Mouse (Mus musculus) urinary bladder, postnatal 25 days (tissue): ENCODE data around the gene Ccdc74a.

Source experiments
- DNase-seq: peaks from one replicate; pipeline ENCODE4 v3.0.0; 2022; ENCODE audit warnings: low spot score

The Ccdc74a gene

DNA sequence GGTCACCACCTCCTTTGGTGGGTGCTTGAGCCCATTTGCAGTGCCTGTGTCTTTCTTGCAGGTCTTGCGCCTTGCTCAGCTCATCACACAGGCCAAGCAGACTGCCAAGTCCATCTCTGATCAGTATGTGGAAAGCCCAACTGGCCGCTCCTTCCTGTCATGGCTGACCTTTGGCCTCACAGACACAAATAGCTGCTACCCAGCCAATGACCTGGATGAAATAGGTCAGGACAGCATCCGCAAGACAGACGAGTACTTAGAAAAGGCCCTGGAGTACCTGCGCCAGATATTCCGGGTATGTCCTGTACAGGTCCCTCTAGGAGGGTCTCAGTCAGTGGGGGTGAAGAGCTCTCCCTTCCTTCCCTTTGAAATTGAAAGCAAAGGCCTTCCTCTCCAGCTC lies 5.0 kb upstream of the Ccdc74a start:
- DNase-seq: no peak

DNA sequence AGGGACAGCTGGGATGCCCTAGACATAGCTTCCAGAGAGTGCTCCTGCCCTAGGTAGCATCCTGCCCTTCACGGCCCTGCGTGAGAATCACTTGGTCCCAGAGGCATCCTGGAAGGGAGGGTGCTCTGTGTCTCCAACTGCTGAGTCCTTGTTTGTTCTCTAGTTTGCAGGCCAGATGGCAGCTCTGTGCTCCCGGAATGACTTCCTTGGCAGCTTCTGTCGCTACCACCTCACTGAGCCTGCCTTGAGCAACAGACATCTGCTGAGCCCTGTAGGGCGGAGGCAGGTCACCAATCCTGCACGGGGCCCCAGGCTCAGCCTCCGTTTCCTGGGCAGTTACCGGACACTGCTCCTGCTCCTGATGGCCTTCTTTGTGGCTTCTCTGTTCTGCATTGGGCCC lies 4.0 kb upstream of the Ccdc74a start:
- DNase-seq: no peak

- DNase-seq: no peak
Measured at GRCm38 (mm10) chr16:17643437-17643990, 2.8 kb upstream of the Ccdc74a start.

GRCm38 (mm10) chr16:17647156-17647555 lies 886 bp downstream of the Ccdc74a start:
- no peak for DNase-seq

- no peak for DNase-seq
Measured at GRCm38 (mm10) chr16:17647566-17648340, 1.5 kb downstream of the Ccdc74a start.

DNA sequence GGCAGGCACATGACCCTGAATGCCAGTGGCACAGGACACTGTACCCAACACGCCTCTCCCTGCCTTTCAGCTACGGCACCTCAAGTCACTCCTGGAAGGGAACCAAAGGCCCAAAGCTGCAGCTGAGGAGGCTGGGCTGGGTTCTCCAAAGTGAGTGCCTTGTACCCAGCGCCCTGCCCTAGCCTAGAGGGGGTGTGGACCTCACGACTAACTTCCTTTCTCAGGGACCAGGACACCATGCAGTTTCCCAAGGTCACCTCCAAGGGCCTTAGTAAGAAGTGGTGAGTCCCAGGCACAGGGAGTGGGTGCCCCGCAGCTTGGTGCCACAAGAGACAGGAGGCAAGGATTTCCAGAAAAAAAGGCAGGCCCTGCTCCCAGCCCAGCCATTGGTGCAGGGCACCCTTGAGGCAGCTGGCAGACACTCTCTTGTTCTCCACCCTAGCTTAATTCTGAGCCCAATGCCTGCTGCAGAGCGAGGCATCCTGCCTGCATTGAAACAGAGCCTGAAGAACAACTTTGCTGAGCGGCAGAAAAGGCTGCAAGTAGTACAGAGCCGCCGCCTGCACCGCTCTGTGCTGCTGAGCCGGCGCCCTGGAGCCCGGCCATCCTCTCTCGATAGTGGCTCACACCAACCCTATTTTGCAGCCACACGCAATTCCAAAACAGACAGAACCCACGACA lies 3.8 kb downstream of the Ccdc74a start:
- DNase-seq: no peak

GRCm38 (mm10) chr16:17650711-17651110 lies 4.4 kb downstream of the Ccdc74a start:
- DNase-seq: no peak

DNA sequence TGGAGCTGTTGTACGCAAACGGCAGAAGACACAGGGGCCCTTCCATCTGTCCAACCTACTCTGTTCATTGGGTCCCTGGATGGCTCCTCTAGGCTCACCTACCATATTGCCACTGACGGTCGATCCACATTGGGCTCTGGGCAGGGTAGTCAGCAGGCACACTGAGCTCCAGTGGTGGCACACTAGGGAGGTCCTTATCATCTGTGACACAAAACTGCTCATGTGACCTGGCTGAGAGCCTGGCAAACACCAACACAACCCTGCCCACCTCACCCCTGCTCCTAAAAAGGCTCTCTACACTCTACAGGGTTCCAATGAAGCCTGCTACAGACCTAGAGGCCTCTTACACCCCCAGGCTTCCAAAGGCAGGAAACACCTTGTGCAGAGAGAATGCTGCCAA lies 6.3 kb downstream of the Ccdc74a start:
- DNase-seq: no peak

- DNase-seq: no peak
Measured at GRCm38 (mm10) chr16:17653601-17654000, 7.3 kb downstream of the Ccdc74a start.

DNA sequence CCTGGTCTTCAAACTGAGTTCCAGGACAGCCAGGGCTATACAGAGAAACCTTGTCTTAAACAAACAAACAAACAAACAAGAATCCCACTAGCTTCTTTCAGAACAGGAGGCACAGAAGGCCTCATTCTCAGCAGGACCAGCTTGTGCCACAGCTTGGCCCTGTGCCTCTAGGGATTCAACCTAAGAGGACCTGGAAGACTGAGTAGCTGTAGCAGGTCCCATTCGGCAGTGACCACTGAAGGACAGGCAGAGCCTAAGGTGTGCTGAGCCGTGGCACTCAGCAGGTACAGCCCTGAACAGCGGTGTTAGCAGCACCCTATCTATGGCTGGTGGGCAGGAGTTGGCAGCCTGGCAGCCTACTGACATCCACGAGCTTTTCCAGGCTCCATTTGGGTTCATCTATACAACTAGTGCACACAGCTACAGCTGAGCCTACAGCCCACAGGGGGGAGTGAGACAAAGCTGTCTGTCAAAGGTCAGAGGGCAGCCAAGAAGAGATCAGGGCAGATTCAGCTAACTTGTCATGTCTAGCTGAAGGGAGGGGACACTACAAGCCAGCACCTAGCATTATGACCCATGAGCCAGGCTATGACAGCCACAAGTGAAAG lies 8.0 kb downstream of the Ccdc74a start:
- DNase-seq: no peak

DNA sequence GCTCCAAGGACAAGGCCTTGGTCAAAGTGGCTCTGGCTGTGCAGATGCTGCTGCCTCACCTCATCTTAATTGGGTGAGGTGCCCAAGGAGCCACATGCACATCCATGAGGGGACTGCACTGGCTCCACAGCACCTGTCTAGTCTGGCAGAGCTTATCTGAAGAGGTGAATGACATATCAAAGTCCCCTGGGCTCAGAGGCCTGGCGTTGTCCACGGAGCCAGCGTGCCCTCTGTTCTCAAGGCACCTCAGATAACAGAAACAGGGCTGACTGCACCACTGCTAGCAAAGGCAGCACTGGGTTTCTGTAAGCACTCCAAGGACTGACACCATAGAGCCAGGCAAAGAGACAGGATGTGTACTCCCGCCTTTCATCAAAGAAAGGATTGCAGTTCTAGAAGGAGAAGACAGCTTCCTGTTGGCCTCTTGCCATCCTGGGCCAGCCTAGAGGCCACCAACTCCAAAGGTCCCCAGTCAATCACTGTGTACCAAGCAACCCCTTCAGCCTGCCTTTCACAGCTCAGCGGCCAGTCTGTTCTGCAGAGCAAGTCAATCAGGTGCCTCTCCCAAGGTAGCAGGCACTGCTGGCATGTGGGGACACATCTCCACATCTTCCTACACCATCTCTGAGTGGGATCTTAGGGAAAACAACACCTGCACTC lies 10.1 kb downstream of the Ccdc74a start:
- no peak for DNase-seq

GRCm38 (mm10) chr16:17665568-17665967 lies 19.3 kb downstream of the Ccdc74a start:
- DNase-seq: no peak

DNA sequence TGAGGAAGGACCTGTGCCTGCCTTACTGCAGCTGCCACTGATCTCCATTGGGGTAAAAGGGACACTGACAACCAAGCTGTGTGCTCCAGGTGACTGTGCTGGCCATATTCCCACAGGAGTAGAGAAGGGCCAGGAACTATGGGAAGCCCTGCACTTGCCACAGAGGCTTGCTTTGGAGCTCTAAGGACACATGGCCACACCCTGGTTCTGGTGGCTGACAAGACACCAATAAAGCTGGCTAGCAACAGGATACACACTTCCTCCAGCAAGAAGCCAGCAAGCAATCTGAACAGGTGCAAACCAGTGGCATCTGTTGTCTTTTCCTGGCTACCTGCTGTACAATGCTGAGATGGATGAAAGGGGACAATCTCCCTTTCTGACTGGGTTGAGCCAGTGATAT lies 23.6 kb downstream of the Ccdc74a start:
- no peak for DNase-seq

GRCm38 (mm10) chr16:17694860-17695259 lies 48.6 kb downstream of the Ccdc74a start:
- no peak for DNase-seq
